ENCODE assay signal across 23 mouse cellular contexts in genomic region chr2:153332271-153332670, GRCm38 (mm10). TPM values are rescaled to one million over a fixed set of nuclear protein-coding genes. Genes with fewer than 3 reads are reported as not detected.
DNase-seq lines count a peak whose midpoint lies in the region; TF ChIP-seq lines count a peak whose summit lies in the region.
"Had no signal": no experiment of that assay in that cellular context is flagged by ENCODE, and none has a peak within 500 bp of the region (broad histone marks: within the 10 kb centered on the region; RNA-seq: fewer than 3 reads in every experiment).

No protein-coding gene starts in this region.

- WGBS in cerebellum, adult 2 months: 12% methylated on average over 5 of the region's 5 CpGs
- 92% methylated on average over 5 of the region's 5 CpGs for WGBS in embryonic facial prominence, embryonic 10.5 days

- no peak for TF ChIP-seq POLR2A in cerebellum, adult 2 months (IDR thresholded peaks at IDR 0.05; ENCODE audit: borderline replicate concordance, insufficient read depth, low read length)

- H3K36me3 ChIP-seq in embryonic facial prominence, embryonic 10.5 days (replicated peaks): peaks cover 52% of the 10 kb centered on the region

- H3K4me3 ChIP-seq in layer of hippocampus, adult 2 months: no peak overlapping the region
- H3K4me3 ChIP-seq in cerebellum, adult 2 months (replicated peaks; ENCODE audit: insufficient read depth, low read depth, low read length): no peak overlapping the region
- no peak overlapping the region for H3K4me3 ChIP-seq in embryonic facial prominence, embryonic 10.5 days
- H3K4me3 ChIP-seq: embryonic facial prominence, embryonic 15.5 days; forebrain, embryonic 15.5 days; hindbrain, embryonic 10.5 days; hindbrain, embryonic 15.5 days; left cerebral cortex, adult 2 months; limb, embryonic 12.5 days; liver, embryonic 15.5 days; midbrain, embryonic 10.5 days; midbrain, embryonic 15.5 days; neural tube, embryonic 15.5 days; stomach, embryonic 15.5 days had no signal

- H3K27me3 ChIP-seq in cerebellum, adult 2 months (ENCODE audit: control insufficient read depth, insufficient read depth, low read length): no peaks in the 10 kb centered on the region
- H3K27me3 ChIP-seq in embryonic facial prominence, embryonic 10.5 days (replicated peaks; ENCODE audit: low read depth, poor library complexity, severe bottlenecking): no peaks in the 10 kb centered on the region
- H3K27me3 ChIP-seq: embryonic facial prominence, embryonic 15.5 days; forebrain, embryonic 15.5 days; hindbrain, embryonic 15.5 days; limb, embryonic 12.5 days; liver, embryonic 15.5 days; midbrain, embryonic 15.5 days; neural tube, embryonic 15.5 days; Patski; stomach, embryonic 15.5 days had no signal

- H3K9me3 ChIP-seq in embryonic facial prominence, embryonic 10.5 days: no peaks in the 10 kb centered on the region
- H3K9me3 ChIP-seq: embryonic facial prominence, embryonic 15.5 days; forebrain, embryonic 15.5 days; hindbrain, embryonic 10.5 days; hindbrain, embryonic 15.5 days; limb, embryonic 12.5 days; liver, embryonic 15.5 days; midbrain, embryonic 10.5 days; midbrain, embryonic 15.5 days; neural tube, embryonic 15.5 days; stomach, embryonic 15.5 days had no signal

- H3K4me1 ChIP-seq in cerebellum, adult 2 months (ENCODE audit: control insufficient read depth, insufficient read depth, low read length): peaks cover 11% of the 10 kb centered on the region
- H3K4me1 ChIP-seq in embryonic facial prominence, embryonic 10.5 days: peaks cover 3% of the 10 kb centered on the region
- H3K4me1 ChIP-seq: embryonic facial prominence, embryonic 15.5 days; forebrain, embryonic 15.5 days; hindbrain, embryonic 15.5 days; limb, embryonic 12.5 days; midbrain, embryonic 15.5 days; neural tube, embryonic 15.5 days; stomach, embryonic 15.5 days had no signal

- peak overlapping the region; percentile 65 for H3K27ac ChIP-seq in layer of hippocampus, adult 2 months
- H3K27ac ChIP-seq in cerebellum, adult 2 months (ENCODE audit: insufficient read depth, low read length): peak overlapping the region; percentile 1; the same call in 1 of the 2 replicates
- no peak overlapping the region for H3K27ac ChIP-seq in embryonic facial prominence, embryonic 10.5 days (replicated peaks)
- H3K27ac ChIP-seq: embryonic facial prominence, embryonic 15.5 days; forebrain, embryonic 15.5 days; hindbrain, embryonic 10.5 days; hindbrain, embryonic 15.5 days; left cerebral cortex, adult 2 months; limb, embryonic 12.5 days; liver, embryonic 15.5 days; midbrain, embryonic 10.5 days; midbrain, embryonic 15.5 days; neural tube, embryonic 15.5 days; stomach, embryonic 15.5 days had no signal

- DNase-seq in layer of hippocampus, adult 2 months (ENCODE audit: low spot score in 2 of 2): peak in 1 of 2 experiments; percentile 23
- DNase-seq in layer of hippocampus, adult 9-10 months (ENCODE audit: low spot score): no peak
- DNase-seq in cerebellum, adult 2 months: peak; percentile 40 to 68
- DNase-seq in cerebellum, postnatal 14 days: peak; percentile 35 to 62
- no peak for DNase-seq in embryonic facial prominence, embryonic 10.5 days (ENCODE audit: low spot score)
- DNase-seq in left cerebral cortex, adult 18-20 months (ENCODE audit: low spot score in 2 of 2): no peak
- no peak for DNase-seq in urinary bladder, postnatal 25 days (ENCODE audit: low spot score)
- DNase-seq: heart, postnatal 14 days; kidney, adult 11 months; lung, embryonic 14.5 days; right cerebral cortex, postnatal 25 days had no signal

- TF ChIP-seq CTCF in layer of hippocampus, adult 2 months (conservative IDR thresholded peaks at IDR 0.05): no peak
- TF ChIP-seq CTCF in cerebellum, adult 2 months (IDR thresholded peaks at IDR 0.05; ENCODE audit: borderline replicate concordance, insufficient read depth, low read depth, low read length): no peak

RNA-seq across cellular contexts. Expression of gene Asxl1, which starts 13.4 kb away (rescaled TPM):
- 10 to 100 TPM; 34.6 to 34.9 TPM for total RNA-seq in layer of hippocampus, adult 2 months (2021)
- 20.5 and 21.8 TPM in 2 replicates for polyA plus RNA-seq in cerebellum, adult 2 months (2012; rRNA removed)
- 14.2 and 14.4 TPM in 2 replicates for polyA plus RNA-seq in embryonic facial prominence, embryonic 10.5 days (2016; fragmentation: Nextera tagmentation; extraction: Ambion mirVana)
- total RNA-seq in left cerebral cortex, adult 18-20 months (2021): 10 to 100 TPM; 34.6 to 36.5 TPM

RNA-seq across cellular contexts. Expression of gene Kif3b, which starts 41.1 kb away (rescaled TPM):
- 10 to 100 TPM; 50.6 to 55.7 TPM for total RNA-seq in layer of hippocampus, adult 2 months (2021)
- 26.0 and 27.1 TPM in 2 replicates for polyA plus RNA-seq in cerebellum, adult 2 months (2012; rRNA removed)
- 6.2 and 6.4 TPM in 2 replicates for polyA plus RNA-seq in embryonic facial prominence, embryonic 10.5 days (2016; fragmentation: Nextera tagmentation; extraction: Ambion mirVana)
- total RNA-seq in left cerebral cortex, adult 18-20 months (2021): 10 to 100 TPM; 53.5 to 56.9 TPM

Comparison
In these comparisons a context has a peak if more than half of its experiments do, and no peak if none do; other contexts are left out.
1. DNase-seq: peak in cerebellum, adult 2 months (2 of 2) and cerebellum, postnatal 14 days (2 of 2); none in layer of hippocampus, adult 9-10 months (single experiment), embryonic facial prominence, embryonic 10.5 days (single experiment), left cerebral cortex, adult 18-20 months (0 of 2) and urinary bladder, postnatal 25 days (single experiment).